Mouse (Mus musculus) testis, postnatal 14 days (tissue): ENCODE data around the gene Cabp1.

Source experiments
- DNase-seq: peaks from one replicate; pipeline ENCODE4 v3.0.0; 2021; ENCODE audit warnings: low spot score

The Cabp1 gene

GRCm38 (mm10) chr5:115208601-115209000 lies 14.4 kb upstream of the Cabp1 start:
- no peak for DNase-seq

DNA sequence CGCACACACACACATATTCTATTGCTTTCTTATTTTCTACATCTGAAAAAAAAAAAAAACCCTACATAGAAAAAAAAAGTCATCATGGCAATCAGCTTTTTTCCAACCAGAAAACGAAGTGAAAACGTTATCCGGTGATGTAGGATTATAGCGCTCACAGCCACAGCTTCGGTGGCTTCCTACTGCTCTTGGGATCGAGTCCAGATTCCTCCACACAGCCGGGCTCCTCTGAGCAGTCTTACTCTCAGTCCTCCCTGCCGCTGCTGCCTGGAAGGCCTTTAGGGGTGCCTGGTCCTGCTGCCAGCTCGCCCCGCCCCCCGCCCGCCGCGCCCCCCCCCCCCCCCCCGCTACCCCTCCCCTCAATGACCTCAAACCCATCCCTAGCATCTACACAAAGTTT lies 13.7 kb upstream of the Cabp1 start:
- no peak for DNase-seq

- no peak for DNase-seq
Measured at GRCm38 (mm10) chr5:115207244-115207643, 13.1 kb upstream of the Cabp1 start.

DNA sequence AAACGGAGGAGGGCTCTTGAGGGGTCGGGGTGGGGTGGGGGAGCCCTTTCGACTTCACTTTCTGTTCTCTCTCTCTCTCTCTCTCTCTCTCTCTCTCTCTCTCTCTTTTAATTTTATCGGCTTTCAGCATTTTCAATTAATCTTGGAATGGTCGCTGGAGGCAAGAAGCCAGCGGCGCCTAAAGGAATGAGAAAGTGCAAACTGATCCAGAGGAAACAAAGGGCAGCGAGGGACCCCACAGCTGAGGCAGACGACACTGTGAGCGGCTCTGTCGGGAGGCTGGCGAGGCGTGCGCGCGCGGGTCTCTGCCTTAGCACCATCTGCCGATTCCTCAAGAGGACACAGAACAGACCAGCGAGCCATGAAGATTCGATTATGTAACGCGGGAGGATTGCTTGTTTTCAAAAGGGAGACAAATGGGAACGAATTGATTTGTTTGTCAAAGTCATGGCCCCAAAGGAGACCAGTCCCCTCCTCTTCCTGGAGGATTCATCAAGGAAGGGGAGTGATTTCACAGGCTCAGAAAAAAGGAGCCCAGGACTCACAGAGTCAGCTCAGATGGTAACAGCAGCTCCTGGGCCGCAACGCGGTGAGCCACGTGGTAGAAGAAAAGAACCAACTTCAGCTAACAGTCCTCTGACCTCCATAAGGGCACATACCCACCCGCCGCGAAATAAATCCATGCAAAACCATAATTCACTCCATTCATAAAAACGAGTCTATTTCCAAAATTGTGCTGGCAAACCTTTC lies 10.6 kb upstream of the Cabp1 start:
- DNase-seq = no peak

DNA sequence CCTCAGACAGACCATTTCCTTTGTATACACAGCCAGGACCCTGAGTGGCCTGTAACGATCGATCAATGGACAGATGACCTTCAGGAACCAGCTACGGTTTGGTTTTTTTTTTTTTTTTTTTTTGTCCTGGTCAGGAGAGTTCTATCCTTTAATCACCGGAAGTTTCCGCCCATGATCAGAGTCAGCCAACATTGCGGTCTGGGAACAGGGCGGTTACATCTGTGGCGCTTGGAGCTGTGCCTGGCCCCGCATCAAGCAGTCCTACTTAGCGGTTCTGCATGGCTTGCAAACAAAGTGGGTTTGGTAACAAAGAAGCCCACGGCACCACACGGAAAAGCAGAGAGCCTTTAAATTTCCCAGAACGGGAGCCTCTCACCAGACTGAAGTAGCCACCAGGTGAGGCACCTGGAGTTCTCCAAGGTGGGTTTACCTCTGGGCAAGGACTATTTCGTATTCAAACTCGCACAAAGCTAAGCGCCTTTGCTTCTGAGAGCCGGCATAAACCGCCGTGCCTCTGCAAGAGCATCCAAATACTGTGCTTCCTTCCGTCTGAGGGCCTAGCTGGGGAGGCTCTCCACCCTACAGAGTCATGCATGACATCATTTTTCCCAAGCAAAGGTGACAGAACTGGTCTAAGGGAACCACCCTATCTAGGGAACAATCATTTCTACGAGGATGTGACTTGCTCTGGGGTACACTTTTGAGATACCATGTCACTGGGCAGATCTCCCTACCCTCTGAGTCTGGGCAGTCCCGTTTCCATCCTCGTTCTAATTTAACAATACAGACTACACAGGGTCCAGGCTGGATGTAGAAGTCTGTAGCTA lies 9.8 kb upstream of the Cabp1 start:
- no peak for DNase-seq

DNA sequence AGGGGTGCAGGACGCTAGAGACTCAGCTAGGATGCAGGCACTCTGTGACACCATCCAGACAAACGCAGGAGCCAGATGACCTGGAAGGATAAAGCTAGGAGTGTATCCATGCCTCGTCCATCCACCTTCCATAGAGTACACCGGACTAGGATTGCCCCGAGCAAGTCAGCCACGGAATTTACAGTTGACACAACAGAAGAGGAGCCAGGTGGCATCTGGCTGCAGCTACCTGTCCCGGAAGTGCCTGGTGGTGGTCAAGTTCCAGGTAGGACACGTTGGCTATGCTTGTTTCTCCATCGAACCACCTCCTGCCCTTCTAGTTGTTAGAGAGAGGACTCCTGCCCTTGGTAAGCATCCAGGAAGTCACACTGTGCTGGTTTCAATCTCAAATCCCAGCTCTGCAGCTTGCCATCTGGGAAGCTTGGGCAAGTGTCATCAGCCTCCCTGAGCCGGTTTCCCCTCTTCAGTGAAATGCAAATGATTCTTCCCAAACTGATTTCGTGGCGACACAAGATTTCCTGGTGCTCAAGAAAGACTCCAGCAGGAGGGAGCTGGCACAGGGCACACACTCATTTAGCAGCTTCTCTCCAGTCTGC lies 543 bp upstream of the Cabp1 start:
- no peak for DNase-seq

GRCm38 (mm10) chr5:115193226-115193625 lies 955 bp downstream of the Cabp1 start:
- peak; percentile 66 for DNase-seq

DNA sequence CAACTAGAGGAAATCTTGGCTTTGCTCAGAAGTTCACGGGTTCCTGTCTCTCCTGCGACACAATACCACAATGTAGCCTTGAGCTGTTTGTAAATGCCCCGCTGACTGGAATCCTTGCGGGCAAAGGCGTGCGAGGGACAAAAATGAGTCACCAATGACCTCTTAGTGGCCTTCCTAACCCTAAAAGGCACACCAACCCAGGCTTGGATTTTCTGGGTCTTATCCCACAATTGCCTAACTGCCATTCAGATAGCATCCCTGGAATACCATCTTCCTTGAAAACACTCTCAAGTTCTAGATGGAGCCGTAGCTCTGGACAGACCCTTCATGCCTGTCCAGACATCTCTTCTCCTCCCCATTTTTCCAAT lies 1.4 kb downstream of the Cabp1 start:
- no peak for DNase-seq

DNA sequence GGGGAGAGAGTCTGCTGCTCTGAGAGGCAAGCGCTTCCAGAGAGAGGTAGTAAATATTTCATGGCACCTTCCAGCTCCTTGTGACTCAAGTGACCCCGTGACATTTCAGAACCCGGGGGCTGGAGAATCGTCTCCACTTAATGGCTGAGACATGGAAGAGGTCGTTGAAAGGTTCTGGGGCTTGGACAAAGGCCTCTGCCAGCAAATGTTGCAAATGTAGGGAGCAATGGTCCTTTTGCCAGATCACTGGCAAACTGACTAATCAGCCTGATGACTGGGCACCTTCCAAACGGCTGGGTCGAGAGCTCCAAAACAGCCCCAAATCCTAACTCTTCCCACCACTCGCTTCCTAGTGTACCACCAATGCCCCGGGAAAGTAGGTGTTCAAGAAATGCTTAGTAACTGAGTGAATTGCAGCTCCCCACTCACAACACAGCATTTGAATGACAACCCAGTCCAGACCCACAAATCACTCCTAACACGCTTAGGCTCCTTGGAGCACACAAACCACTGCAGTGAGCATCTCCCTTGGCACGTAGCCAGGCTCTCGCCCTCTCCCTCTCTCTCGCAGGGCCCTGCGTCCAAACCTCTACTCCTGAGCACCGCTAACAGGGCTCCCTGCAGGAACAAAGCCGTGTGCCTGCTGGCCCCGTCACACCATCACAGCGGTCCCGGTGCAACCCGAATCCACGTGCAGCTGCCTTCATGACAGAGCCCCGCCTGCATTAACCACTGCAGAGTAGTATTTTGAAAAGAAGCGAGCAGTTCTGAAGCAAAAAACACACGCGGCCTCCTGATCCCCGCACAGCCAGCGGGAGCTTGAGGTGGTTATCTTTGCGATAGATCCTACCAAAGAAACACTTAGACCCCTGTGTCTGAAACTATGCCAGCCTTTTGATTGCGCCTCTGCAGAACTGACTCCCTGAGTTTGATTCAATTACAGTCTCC lies 2.0 kb downstream of the Cabp1 start:
- DNase-seq = peak; percentile 50

GRCm38 (mm10) chr5:115190081-115190480 lies 4.1 kb downstream of the Cabp1 start:
- no peak for DNase-seq

- no peak for DNase-seq
Measured at GRCm38 (mm10) chr5:115188824-115189223, 5.4 kb downstream of the Cabp1 start.

DNA sequence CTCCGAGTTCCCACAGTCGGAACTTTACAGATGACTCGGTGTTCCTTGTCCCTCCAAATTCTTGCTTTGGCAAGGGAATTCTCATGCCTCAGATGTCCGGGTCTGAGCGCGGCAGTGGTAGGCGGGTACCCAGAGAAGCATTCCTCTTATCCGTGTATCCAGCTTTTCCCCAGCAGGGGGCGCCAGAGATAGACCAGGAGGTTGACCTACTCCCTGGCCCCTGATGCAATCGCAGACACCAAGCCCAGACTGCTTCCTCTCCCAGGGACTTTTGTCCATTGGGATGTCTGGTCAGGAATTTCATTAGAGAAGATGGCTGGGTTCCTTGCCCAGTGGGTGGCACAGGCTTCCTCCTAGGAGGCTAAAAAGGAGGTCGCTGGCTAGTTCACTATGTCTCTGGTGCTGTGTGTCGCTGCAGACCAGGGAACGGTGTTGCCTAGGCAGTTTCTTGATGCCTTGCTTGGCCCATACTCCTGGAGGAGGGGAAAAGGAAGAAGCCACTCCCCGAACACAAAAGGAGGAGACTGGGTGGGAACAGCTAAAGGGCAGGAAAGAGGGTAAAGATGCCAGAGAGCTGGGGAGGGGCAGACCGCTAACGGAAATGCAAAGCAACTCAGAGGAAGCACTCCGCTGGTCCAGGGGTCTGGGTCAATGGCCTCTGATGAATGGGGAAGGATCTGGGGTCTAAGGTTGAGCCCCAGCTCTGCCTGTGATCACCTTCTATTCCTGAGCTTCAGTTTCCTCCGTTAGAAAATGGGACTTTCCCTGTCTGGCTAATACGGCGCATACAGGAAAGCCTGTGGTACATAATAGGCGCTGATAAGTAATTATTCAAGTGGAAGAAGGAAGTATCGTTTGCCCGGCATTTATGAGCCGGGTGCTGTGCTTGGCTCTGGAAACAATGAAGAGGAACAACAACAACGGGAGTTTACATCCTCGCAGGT lies 6.7 kb downstream of the Cabp1 start:
- DNase-seq = peak; percentile 89

DNA sequence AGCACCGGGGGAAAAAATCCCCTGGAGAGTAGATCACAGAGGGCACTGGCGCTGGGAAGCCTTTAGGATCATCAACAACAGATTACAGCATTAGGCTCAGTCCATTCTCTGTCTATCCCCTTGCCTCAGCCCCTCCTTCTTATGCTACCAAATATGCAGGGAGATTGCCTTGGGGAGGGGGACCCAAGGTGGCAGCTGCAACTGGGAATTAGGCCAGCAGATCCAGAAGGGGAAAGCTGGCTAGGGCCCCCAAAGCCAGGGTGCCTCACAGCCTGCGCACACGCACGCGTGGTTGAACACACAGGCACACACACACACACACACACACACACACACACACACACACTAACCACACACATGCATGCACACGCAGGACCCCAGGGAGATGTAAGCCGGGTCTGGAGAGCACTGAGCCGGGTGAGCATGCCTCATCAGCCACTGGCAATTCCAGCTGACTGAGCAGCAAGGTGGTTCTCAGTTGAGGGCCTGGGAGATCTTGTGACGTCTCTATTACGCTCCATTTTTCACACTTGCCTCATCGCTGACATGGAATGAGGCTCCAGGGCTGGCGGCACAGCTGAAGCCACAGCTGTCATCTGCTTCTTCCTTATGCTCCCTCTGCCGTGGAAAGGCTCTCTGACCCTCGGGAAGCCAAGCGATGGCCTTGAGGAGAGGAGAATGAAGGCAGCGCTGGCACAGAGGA lies 7.7 kb downstream of the Cabp1 start:
- no peak for DNase-seq

DNA sequence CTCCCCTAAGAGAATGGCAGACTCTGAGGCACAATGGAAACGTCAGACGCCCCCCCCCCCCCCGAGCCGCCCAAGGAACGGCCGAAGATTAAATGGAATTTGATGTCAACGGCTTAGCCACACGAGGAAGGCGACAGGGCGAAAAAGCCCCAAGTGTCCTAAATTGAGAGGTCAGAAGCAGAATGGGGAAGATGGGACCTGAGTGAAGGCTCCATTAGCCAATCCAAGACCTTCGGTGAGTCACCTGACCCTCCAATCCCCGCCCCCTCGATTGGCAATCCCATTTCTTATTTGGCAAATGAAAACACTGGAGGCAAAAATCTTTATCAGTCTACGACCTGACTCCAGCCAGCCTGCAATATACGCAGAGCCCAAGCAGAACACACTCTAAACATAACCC lies 9.5 kb downstream of the Cabp1 start:
- DNase-seq = peak; percentile 77

- no peak for DNase-seq
Measured at GRCm38 (mm10) chr5:115183482-115183881, 10.7 kb downstream of the Cabp1 start.

- DNase-seq = no peak
Measured at GRCm38 (mm10) chr5:115182925-115183324, 11.3 kb downstream of the Cabp1 start.

- peak; percentile 51 for DNase-seq
Measured at GRCm38 (mm10) chr5:115181248-115181940, 12.8 kb downstream of the Cabp1 start.

- no peak for DNase-seq
Measured at GRCm38 (mm10) chr5:115179596-115179995, 14.6 kb downstream of the Cabp1 start.

DNA sequence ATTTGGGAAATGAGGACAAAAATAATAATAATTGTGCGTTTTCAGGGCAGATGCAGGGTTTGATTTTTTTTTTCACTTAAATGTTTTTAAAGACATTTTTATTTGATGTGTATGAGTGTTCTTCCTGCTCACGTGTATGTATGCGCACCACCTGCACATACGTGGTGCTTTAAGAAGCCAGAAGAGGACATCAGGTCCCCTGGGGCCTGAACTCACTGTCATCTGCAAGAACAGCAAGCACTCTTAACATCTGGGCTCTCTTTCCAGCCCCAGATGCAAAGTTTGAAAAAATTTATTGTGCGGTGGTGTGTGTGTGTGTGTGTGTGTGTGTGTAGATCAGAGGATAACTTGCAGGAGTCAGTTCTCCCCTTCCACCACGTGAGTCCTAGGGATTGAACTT lies 16.3 kb downstream of the Cabp1 start:
- DNase-seq = no peak

DNA sequence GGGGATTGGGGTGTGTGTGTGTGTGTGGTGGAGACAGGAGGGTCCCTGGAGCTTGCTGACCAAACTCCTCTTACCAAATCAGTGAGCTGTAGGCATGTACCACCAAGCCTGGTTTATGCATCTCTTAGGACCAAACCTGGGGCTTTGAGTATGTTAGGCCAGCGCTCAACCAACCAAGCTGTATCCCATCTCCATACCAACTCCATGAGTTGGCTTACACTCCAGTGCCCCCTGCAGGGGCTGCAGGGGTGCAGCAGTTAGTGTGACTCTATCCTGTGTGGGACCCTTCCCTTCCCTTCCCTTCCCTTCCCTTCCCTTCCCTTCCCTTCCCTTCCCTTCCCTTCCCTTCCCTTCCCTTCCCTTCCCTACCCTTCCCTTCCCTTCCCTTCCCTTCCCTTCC lies 19.6 kb downstream of the Cabp1 start:
- no peak for DNase-seq
